Mouse (Mus musculus) olfactory bulb, adult 2 months (tissue): ENCODE measurements around the gene Dll1. TPM values are rescaled to one million over a fixed set of nuclear protein-coding genes. Genes with fewer than 3 reads are reported as not detected.

Experiments
- H3K27ac ChIP-seq: fragments of 200-500 bp; 2 replicates; pipeline ENCODE4 v1.5.1; 2012; ENCODE audit warnings: low read depth, low read length; ENCODE audit not compliant: insufficient read depth
- H3K4me1 ChIP-seq: fragments of 200-500 bp; 2 replicates; pipeline ENCODE4 v1.6.1; 2012; ENCODE audit warnings: low read length; ENCODE audit not compliant: control insufficient read depth, insufficient read depth
- H3K4me3 ChIP-seq: fragments of 200-500 bp; 2 replicates; pipeline ENCODE4 v1.5.1; 2012; ENCODE audit warnings: mild to moderate bottlenecking, low read depth, low read length, moderate library complexity; ENCODE audit not compliant: insufficient read depth
- CTCF ChIP-seq: fragments of 200-500 bp; IDR thresholded peaks from 2 replicates; pipeline ENCODE4 v1.5.1; 2012; ENCODE audit warnings: low read depth, mild to moderate bottlenecking, low read length, moderate library complexity; ENCODE audit not compliant: insufficient read depth
- POLR2A ChIP-seq: fragments of 200-500 bp; IDR thresholded peaks from 2 replicates; pipeline ENCODE4 v1.6.1; 2012; ENCODE audit warnings: mild to moderate bottlenecking, low read depth, low read length, moderate library complexity; ENCODE audit not compliant: insufficient read depth
- WGBS: fragments of 180-500 bp; shearing (Covaris S2); methylation state at CpG from one replicate; pipeline ENCODE4 v1.1.7; 2018; 5-methylcytosine and 5-hydroxymethylcytosine counted together
- polyA plus RNA-seq: library from polyadenylated mRNA; stranded (reverse); fragments of >200 nt; gene quantifications from 2 replicates; pipeline ENCODE4 v1.2.4, GENCODE M21; 2012; ENCODE audit warnings: low replicate concordance; ENCODE audit not compliant: missing spikeins, insufficient read depth, insufficient read length

Dll1 gene
- polyA plus RNA-seq, 1 experiment: not detected

DNA sequence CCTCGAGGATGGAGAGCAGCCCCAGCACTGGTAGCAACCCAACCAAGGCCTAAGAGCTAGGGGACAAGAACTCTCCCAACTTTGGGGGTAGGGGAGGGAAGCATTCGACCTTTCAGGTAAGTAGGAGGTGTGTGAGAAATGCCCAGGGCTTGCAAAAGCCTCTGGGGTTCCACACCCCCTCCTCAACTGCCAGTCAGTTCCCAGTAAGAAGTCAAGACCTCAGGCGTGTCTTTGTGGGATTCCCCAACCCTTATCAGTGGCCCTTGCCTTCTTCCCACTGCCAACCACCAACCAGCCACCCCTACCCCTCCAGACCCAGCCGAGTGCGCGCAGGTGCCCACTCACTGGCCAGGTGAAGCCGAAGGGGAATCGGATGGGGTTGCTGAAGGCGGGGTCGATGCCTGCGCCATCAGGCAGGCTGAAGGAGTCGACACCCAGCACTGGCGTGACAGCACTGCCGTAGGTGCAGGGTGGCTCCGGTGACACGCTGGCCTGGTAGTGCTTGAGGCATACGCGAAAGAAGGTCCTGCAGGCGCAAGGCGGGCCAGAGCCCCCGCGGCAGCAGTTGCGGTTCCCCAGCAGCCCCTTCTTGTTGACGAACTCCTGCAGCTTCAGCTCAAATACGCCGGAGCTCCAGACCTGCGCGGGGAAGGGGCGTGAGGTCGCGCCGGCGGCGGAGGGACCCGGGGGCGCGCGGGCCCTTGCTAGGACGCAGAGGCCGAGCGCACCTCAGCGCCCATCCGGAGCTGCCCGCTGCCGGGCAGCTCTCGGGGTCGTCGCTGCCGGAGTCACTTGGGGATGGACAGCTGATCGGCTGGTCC, 2.1 kb downstream of the Dll1 start:
- Histone ChIP-seq H3K27ac (no peak overlapping the region), H3K4me3 (peak overlapping the region; percentile 73), H3K4me1 (peaks cover 31% of the 10 kb centered on the region)
- no peak for TF ChIP-seq POLR2A
- TF ChIP-seq CTCF: no peak
- WGBS: 4% methylated on average over 50 of the region's 50 CpGs

GRCm38 (mm10) chr17:15372931-15373652, 3.6 kb downstream of the Dll1 start:
- no peak overlapping the region for H3K27ac ChIP-seq
- peak overlapping the region; percentile 34 for H3K4me3 ChIP-seq
- 71% methylated on average over 15 of the region's 15 CpGs for WGBS
- peaks cover 36% of the 10 kb centered on the region for H3K4me1 ChIP-seq
- TF ChIP-seq CTCF (no peak), POLR2A (no peak)

- Histone ChIP-seq H3K27ac (no peak overlapping the region), H3K4me3 (peak overlapping the region; percentile 34; the same call in 1 of the 2 replicates), H3K4me1 (peaks cover 36% of the 10 kb centered on the region)
- no peak for TF ChIP-seq CTCF
- TF ChIP-seq POLR2A: no peak
- WGBS: 56% methylated on average over 17 of the region's 17 CpGs
These were observed 4.5 kb downstream of the Dll1 start for GRCm38 (mm10) chr17:15371967-15372835.

DNA sequence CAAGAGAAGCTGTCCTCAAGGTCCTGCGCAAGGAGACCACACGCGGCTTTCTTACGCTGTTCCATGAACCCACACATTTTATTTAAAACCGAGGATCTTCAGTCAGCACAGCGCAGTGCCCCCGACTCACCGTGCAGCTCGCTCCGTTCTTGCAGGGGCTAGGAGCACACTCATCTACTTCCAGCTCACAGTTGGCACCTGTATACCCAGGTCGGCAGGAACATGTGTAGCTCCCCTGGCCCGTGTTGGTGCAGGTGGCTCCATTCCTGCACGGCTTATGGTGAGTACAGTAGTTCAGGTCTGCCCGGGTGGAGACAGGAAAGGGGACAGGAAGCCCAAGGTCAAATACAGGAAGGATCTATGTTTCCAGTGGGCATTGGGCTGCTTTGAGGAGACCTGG, 6.3 kb downstream of the Dll1 start:
- Histone ChIP-seq H3K4me1 (peaks cover 36% of the 10 kb centered on the region), H3K4me3 (no peak overlapping the region), H3K27ac (no peak overlapping the region)
- WGBS: 92% methylated on average over 14 of the region's 14 CpGs
- TF ChIP-seq CTCF: no peak
- no peak for TF ChIP-seq POLR2A

GRCm38 (mm10) chr17:15365650-15366049, 11.0 kb downstream of the Dll1 start:
- H3K4me1 ChIP-seq: peaks cover 12% of the 10 kb centered on the region
- TF ChIP-seq CTCF (no peak), POLR2A (no peak)
- WGBS: 43% methylated on average over 5 of the region's 5 CpGs

GRCm38 (mm10) chr17:15363656-15364055, 13.0 kb downstream of the Dll1 start:
- TF ChIP-seq POLR2A: no peak
- no peak for TF ChIP-seq CTCF
- Histone ChIP-seq H3K4me1 (peaks cover 3% of the 10 kb centered on the region; the same call in 1 of the 2 replicates), H3K27ac (no peak overlapping the region), H3K4me3 (no peak overlapping the region)
- WGBS: 83% methylated on average over 3 of the region's 3 CpGs

More at GRCm38 (mm10) chr17:15365650-15366049, 11.0 kb downstream of the Dll1 start:
- Histone ChIP-seq H3K27ac (no peak overlapping the region), H3K4me3 (no peak overlapping the region)

- H3K4me3 ChIP-seq: no peak overlapping the region
- TF ChIP-seq POLR2A (no peak), CTCF (no peak)
- no peak overlapping the region for H3K27ac ChIP-seq
- WGBS: 80% methylated on average over 3 of the region's 3 CpGs
- H3K4me1 ChIP-seq: peaks cover 6% of the 10 kb centered on the region
These were observed 19.6 kb downstream of the Dll1 start for GRCm38 (mm10) chr17:15357071-15357470.

DNA sequence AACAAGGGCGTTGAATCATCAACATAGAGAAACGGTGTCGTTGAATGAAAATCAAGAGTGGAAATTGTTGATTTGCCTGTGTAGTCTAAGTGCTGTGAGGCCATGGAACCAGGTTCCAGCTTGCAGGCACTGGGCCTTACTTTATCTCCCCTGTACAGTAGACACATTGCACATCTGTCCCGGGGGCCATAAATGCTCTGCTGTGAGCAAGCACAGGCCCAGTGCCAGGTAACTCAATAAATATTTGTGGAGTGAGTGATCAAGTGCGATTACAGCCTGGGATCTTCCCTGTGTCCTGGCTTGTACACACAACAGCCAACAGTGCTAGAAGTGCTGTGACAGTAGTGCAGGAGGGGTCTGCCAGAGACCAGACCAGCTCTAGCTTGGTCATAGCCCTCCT, 20.1 kb downstream of the Dll1 start:
- no peak overlapping the region for H3K4me3 ChIP-seq
- TF ChIP-seq POLR2A (no peak), CTCF (no peak)
- H3K27ac ChIP-seq: no peak overlapping the region
- WGBS: 87% methylated on average over 5 of the region's 5 CpGs
- H3K4me1 ChIP-seq: peaks cover 6% of the 10 kb centered on the region

GRCm38 (mm10) chr17:15355072-15355471, 21.6 kb downstream of the Dll1 start:
- no peak for TF ChIP-seq POLR2A
- Histone ChIP-seq H3K27ac (no peak overlapping the region), H3K4me1 (peaks cover 8% of the 10 kb centered on the region), H3K4me3 (no peak overlapping the region)
- WGBS: 94% methylated on average over 3 of the region's 3 CpGs
